Mouse (Mus musculus) midbrain, embryonic 11.5 days (tissue): ENCODE data around the gene Pdzd2. TPM values are rescaled to one million over a fixed set of nuclear protein-coding genes. Genes with fewer than 3 reads are reported as not detected.

ENCODE experiments used
- ATAC-seq: fragments of 200-750 bp; cut with Nextera tagmentation; 2 replicates; pipeline ENCODE4 v1.8.0; 2017; ENCODE audit warnings: moderate TSS enrichment, moderate library complexity; ENCODE audit not compliant: low FRiP score
- DNase-seq: peaks from one replicate; pipeline ENCODE4 v3.0.0; 2015; ENCODE audit warnings: low spot score; ENCODE audit errors: missing footprints
- H3K27ac ChIP-seq: fragments of 300-500 bp; sonication (generic); 2 replicates; pipeline ENCODE4 v1.5.1; 2014; ENCODE audit warnings: low read depth, low read length
- H3K27me3 ChIP-seq: fragments of 300-500 bp; sonication (generic); 2 replicates; pipeline ENCODE4 v1.6.1; 2014; ENCODE audit warnings: mild to moderate bottlenecking, low read length, moderate library complexity, mixed read lengths; ENCODE audit not compliant: control insufficient read depth, insufficient read depth
- H3K36me3 ChIP-seq: fragments of 300-500 bp; sonication (generic); 2 replicates; pipeline ENCODE4 v1.6.1; 2014; ENCODE audit warnings: mild to moderate bottlenecking, low read length, moderate library complexity, mixed read lengths; ENCODE audit not compliant: control insufficient read depth, insufficient read depth
- H3K4me1 ChIP-seq: fragments of 300-500 bp; sonication (generic); 2 replicates; pipeline ENCODE4 v1.6.1; 2014; ENCODE audit warnings: low read length; ENCODE audit not compliant: control insufficient read depth, insufficient read depth
- H3K4me2 ChIP-seq: fragments of 300-500 bp; sonication (generic); 2 replicates; pipeline ENCODE4 v1.6.1; 2014; ENCODE audit warnings: mild to moderate bottlenecking, moderate library complexity
- H3K4me3 ChIP-seq: fragments of 300-500 bp; sonication (generic); 2 replicates; pipeline ENCODE4 v1.5.1; 2014; ENCODE audit warnings: low read depth, low read length
- H3K9ac ChIP-seq: fragments of 300-500 bp; sonication (generic); 2 replicates; pipeline ENCODE4 v1.6.1; 2014; ENCODE audit warnings: low read length
- H3K9me3 ChIP-seq: fragments of 300-500 bp; sonication (generic); 2 replicates; pipeline ENCODE4 v1.6.1; 2016; ENCODE audit warnings: low read length; ENCODE audit not compliant: control insufficient read depth
- WGBS: fragments of 180-500 bp; shearing (Covaris S2); extraction: QIAGEN DNeasy Blood & Tissue Kit; methylation state at CpG from one replicate; pipeline ENCODE4 v1.1.7; 2014; 5-methylcytosine and 5-hydroxymethylcytosine counted together
- polyA plus RNA-seq: library from polyadenylated mRNA; unstranded; fragments of >200 nt; fragmentation: Nextera tagmentation; extraction: Ambion mirVana; gene quantifications from 2 replicates; pipeline ENCODE4 v1.2.1, GENCODE M21; 2014

Pdzd2 gene
- polyA plus RNA-seq, 1 experiment from 2014 or later = 5.2 TPM

- DNase-seq (peak; percentile 61), ATAC-seq (no peak)
- Histone ChIP-seq H3K4me2 (no peak overlapping the region), H3K27me3 (no peaks in the 10 kb centered on the region), H3K27ac (no peak overlapping the region), H3K9me3 (no peaks in the 10 kb centered on the region), H3K36me3 (peaks cover 18% of the 10 kb centered on the region; the same call in 1 of the 2 replicates), H3K9ac (no peak overlapping the region), H3K4me1 (no peaks in the 10 kb centered on the region), H3K4me3 (no peak overlapping the region)
- WGBS = 85% methylated on average over 2 of the region's 2 CpGs
Measured at GRCm38 (mm10) chr15:12354281-12354810, 385.4 kb downstream of the Pdzd2 start.

GRCm38 (mm10) chr15:12351470-12351869, 388.3 kb downstream of the Pdzd2 start:
- H3K9ac ChIP-seq = no peak overlapping the region
- no peak overlapping the region for H3K4me3 ChIP-seq
- H3K4me2 ChIP-seq = no peak overlapping the region
- no peaks in the 10 kb centered on the region for H3K9me3 ChIP-seq
- no peak overlapping the region for H3K27ac ChIP-seq
- ATAC-seq (no peak), DNase-seq (peak; percentile 68)
- 96% methylated on average over 7 of the region's 7 CpGs for WGBS
- H3K4me1 ChIP-seq = no peaks in the 10 kb centered on the region
- no peaks in the 10 kb centered on the region for H3K27me3 ChIP-seq
- peaks cover 19% of the 10 kb centered on the region; the same call in 1 of the 2 replicates for H3K36me3 ChIP-seq

GRCm38 (mm10) chr15:12349840-12350239, 389.9 kb downstream of the Pdzd2 start:
- H3K36me3 ChIP-seq = peaks cover 17% of the 10 kb centered on the region; the same call in 1 of the 2 replicates
- no peak overlapping the region for H3K4me3 ChIP-seq
- 93% methylated on average over 5 of the region's 5 CpGs for WGBS
- no peak overlapping the region for H3K27ac ChIP-seq
- no peaks in the 10 kb centered on the region for H3K4me1 ChIP-seq
- DNase-seq (no peak), ATAC-seq (no peak)
- no peak overlapping the region for H3K9ac ChIP-seq
- H3K9me3 ChIP-seq = no peaks in the 10 kb centered on the region
- H3K27me3 ChIP-seq = no peaks in the 10 kb centered on the region
- no peak overlapping the region for H3K4me2 ChIP-seq

- Histone ChIP-seq H3K4me3 (no peak overlapping the region), H3K9ac (no peak overlapping the region), H3K4me1 (no peaks in the 10 kb centered on the region), H3K27me3 (no peaks in the 10 kb centered on the region), H3K9me3 (no peaks in the 10 kb centered on the region), H3K27ac (no peak overlapping the region), H3K4me2 (no peak overlapping the region), H3K36me3 (peaks cover 14% of the 10 kb centered on the region; the same call in 1 of the 2 replicates)
- ATAC-seq (no peak), DNase-seq (peak; percentile 62)
- WGBS = 87% methylated on average over 3 of the region's 3 CpGs
Measured at GRCm38 (mm10) chr15:12348950-12349349, 390.8 kb downstream of the Pdzd2 start.

GRCm38 (mm10) chr15:12346916-12347315, 392.8 kb downstream of the Pdzd2 start:
- Histone ChIP-seq H3K4me1 (no peaks in the 10 kb centered on the region), H3K4me3 (no peak overlapping the region), H3K27me3 (no peaks in the 10 kb centered on the region), H3K9ac (no peak overlapping the region), H3K4me2 (no peak overlapping the region), H3K27ac (no peak overlapping the region), H3K9me3 (no peaks in the 10 kb centered on the region), H3K36me3 (peaks cover 10% of the 10 kb centered on the region; the same call in 1 of the 2 replicates)
- ATAC-seq (no peak), DNase-seq (peak; percentile 67)
- 100% methylated on average over 3 of the region's 3 CpGs for WGBS

DNA sequence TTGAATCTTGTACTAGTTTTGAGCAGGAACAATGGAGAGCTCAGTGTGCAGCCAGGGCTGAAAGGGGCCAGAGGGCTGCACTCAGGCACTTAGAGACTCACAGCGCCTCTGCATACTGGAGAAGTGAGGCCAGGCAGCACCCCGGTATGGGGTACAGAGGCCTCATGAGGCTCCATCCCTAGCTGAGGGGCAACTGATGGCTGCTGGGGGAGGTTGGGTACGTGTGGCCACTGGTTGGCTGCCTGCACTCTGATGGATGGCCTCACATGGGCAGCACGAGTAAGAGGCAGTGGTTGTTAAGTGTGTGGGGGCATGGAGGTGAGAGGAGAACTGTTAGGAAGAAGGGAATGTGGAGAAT, 398.3 kb downstream of the Pdzd2 start:
- Histone ChIP-seq H3K27me3 (no peaks in the 10 kb centered on the region), H3K9ac (peak overlapping the region; percentile 52), H3K4me3 (no peak overlapping the region), H3K27ac (peak overlapping the region; percentile 35; the same call in 1 of the 2 replicates), H3K36me3 (0 out of 2 replicates have a peak, but pooled peaks cover 4% of the 10 kb centered on the region), H3K9me3 (no peaks in the 10 kb centered on the region), H3K4me2 (no peak overlapping the region), H3K4me1 (peaks cover 9% of the 10 kb centered on the region)
- DNase-seq (no peak), ATAC-seq (peak; percentile 87)
- WGBS = 19% methylated on average over 4 of the region's 4 CpGs

GRCm38 (mm10) chr15:12340536-12341400, 399.0 kb downstream of the Pdzd2 start:
- DNase-seq (no peak), ATAC-seq (0 out of 2 replicates have a peak, but pooled peaks have one; percentile 30)
- H3K4me3 ChIP-seq = no peak overlapping the region
- 44% methylated on average over 5 of the region's 5 CpGs for WGBS
- no peak overlapping the region; the same call in 1 of the 2 replicates for H3K9ac ChIP-seq
- peak overlapping the region; percentile 35; the same call in 1 of the 2 replicates for H3K27ac ChIP-seq
- H3K27me3 ChIP-seq = no peaks in the 10 kb centered on the region
- H3K9me3 ChIP-seq = no peaks in the 10 kb centered on the region
- H3K4me2 ChIP-seq = no peak overlapping the region
- H3K4me1 ChIP-seq = peaks cover 9% of the 10 kb centered on the region
- 0 out of 2 replicates have a peak, but pooled peaks cover 4% of the 10 kb centered on the region for H3K36me3 ChIP-seq

GRCm38 (mm10) chr15:12337779-12338137, 402.0 kb downstream of the Pdzd2 start:
- Histone ChIP-seq H3K4me1 (peaks cover 9% of the 10 kb centered on the region), H3K4me2 (no peak overlapping the region), H3K27me3 (no peaks in the 10 kb centered on the region), H3K9me3 (no peaks in the 10 kb centered on the region), H3K36me3 (no peaks in the 10 kb centered on the region), H3K27ac (no peak overlapping the region), H3K9ac (no peak overlapping the region), H3K4me3 (no peak overlapping the region)
- DNase-seq (no peak), ATAC-seq (no peak)
- 89% methylated on average over 3 of the region's 3 CpGs for WGBS
